Mouse (Mus musculus): ENCODE data around the gene Slc25a11. TPM values are rescaled to one million over a fixed set of nuclear protein-coding genes. Genes with fewer than 3 reads are reported as not detected.

Slc25a11 gene
- polyA plus RNA-seq, 2 experiments: 39.0 to 60.8 TPM

DNA sequence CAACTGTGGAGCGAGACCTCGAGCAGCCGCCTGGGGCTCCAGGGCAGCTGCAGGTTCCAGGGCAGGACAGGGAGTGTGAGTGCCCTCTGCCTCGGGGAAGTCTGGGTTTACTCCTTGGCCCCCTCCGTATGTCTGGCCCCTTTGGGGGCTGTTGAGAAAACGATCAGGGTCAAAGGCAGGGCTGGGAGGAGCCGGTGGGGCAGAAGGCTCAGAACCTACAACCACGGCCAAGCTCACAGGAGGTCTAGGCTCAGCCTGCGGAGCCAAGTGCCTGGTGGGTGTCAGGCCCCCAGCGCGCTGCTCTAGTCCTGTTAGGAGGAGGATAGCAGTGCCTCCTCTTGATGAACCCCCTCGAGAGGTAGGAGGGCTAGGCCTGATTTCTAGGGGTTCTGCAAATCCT, 33.9 kb upstream of the Slc25a11 start:
- no peak overlapping the region for H3K4me3 ChIP-seq (ENCODE audit: insufficient read depth in 1 of 2, low read depth in 2 of 2, low read length in 2 of 2)
- H3K9me3 ChIP-seq (ENCODE audit: control insufficient read depth, low read length): no peaks in the 10 kb centered on the region
- no peak for DNase-seq (ENCODE audit: low read depth in 3 of 3, low spot score in 3 of 3)
- H3K4me1 ChIP-seq (replicated peaks; ENCODE audit: control insufficient read depth in 2 of 2, insufficient read depth in 2 of 2, low read length in 1 of 2): peaks cover 0 to 22% of the 10 kb centered on the region in 2 experiments; a peak in 2 of 4 replicates
- no peaks in the 10 kb centered on the region for H3K27me3 ChIP-seq (ENCODE audit: control insufficient read depth, insufficient read depth, low read length)
- H3K36me3 ChIP-seq (replicated peaks; ENCODE audit: control insufficient read depth, insufficient read depth, low read depth): no peaks in the 10 kb centered on the region; the same call in 1 of the 2 replicates
- TF ChIP-seq EP300 (IDR thresholded peaks at IDR 0.05; ENCODE audit: low read depth) (no peak), CTCF (IDR thresholded peaks at IDR 0.05; ENCODE audit: low read depth) (no peak)
- no peak overlapping the region for H3K27ac ChIP-seq
- no peak for ATAC-seq (ENCODE audit: insufficient read depth)
- H3K9ac ChIP-seq (replicated peaks): no peak overlapping the region
- H3K4me2 ChIP-seq (ENCODE audit: low read depth): no peak overlapping the region
- WGBS (ENCODE audit: insufficient replicate concordance): 79% methylated on average over 12 of the region's 12 CpGs

DNA sequence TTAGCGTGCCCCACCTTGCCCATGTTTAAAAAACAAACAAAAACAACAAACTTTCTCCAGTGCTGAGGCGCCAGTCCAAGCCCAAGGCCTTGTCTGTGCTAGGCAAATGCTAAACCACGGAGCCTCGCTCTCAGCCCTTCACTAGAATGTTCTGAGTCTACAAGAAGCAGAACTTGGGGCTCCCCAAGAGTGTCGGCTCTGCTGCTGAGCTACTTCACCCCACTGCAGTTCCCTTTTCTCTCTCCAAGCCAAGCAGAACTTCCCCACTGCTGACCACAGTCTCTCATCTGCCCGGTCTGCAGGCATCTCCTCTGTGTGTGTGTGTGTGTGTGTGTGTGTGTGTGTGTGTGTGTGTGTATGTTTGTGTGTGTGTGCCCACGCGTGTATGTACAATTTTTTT, 32.6 kb upstream of the Slc25a11 start:
- DNase-seq (ENCODE audit: low read depth in 3 of 3, low spot score in 3 of 3): no peak
- no peaks in the 10 kb centered on the region for H3K9me3 ChIP-seq (ENCODE audit: control insufficient read depth, low read length)
- H3K9ac ChIP-seq (replicated peaks): no peak overlapping the region
- 45% methylated on average over 8 of the region's 8 CpGs for WGBS (ENCODE audit: insufficient replicate concordance)
- H3K4me1 ChIP-seq (replicated peaks; ENCODE audit: control insufficient read depth in 2 of 2, insufficient read depth in 2 of 2, low read length in 1 of 2): peaks cover 0 to 22% of the 10 kb centered on the region in 2 experiments; a peak in 2 of 4 replicates
- no peak for ATAC-seq (ENCODE audit: insufficient read depth)
- TF ChIP-seq EP300 (IDR thresholded peaks at IDR 0.05; ENCODE audit: low read depth) (no peak), CTCF (IDR thresholded peaks at IDR 0.05; ENCODE audit: low read depth) (no peak)
- H3K36me3 ChIP-seq (replicated peaks; ENCODE audit: control insufficient read depth, insufficient read depth, low read depth): no peaks in the 10 kb centered on the region; the same call in 1 of the 2 replicates
- no peak overlapping the region for H3K27ac ChIP-seq
- H3K27me3 ChIP-seq (ENCODE audit: control insufficient read depth, insufficient read depth, low read length): no peaks in the 10 kb centered on the region
- no peak overlapping the region for H3K4me3 ChIP-seq (ENCODE audit: insufficient read depth in 1 of 2, low read depth in 2 of 2, low read length in 2 of 2)
- no peak overlapping the region for H3K4me2 ChIP-seq (ENCODE audit: low read depth)

DNA sequence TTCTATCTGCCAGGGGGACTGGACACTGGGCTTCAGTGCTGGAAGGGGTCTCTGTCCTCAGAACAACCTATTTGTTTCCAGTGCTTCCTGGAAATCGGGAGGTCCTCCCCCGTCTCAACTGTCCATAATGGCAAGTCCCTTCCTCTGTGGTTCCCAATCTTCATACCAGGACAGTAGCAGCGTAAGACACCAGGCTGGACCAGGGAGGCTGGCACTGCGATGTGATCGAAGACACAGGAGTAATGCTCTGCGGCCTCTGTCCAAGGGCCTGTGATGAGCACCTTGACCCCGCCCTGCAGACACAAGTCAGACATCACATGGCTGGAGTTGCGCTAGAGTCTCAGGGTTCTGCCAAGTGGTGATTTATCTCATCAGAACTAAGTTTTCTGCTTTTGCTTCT, 32.1 kb upstream of the Slc25a11 start:
- Histone ChIP-seq H3K4me3 (ENCODE audit: insufficient read depth in 1 of 2, low read depth in 2 of 2, low read length in 2 of 2) (no peak overlapping the region), H3K36me3 (replicated peaks; ENCODE audit: control insufficient read depth, insufficient read depth, low read depth) (no peaks in the 10 kb centered on the region; the same call in 1 of the 2 replicates), H3K9ac (replicated peaks) (no peak overlapping the region), H3K4me2 (ENCODE audit: low read depth) (no peak overlapping the region), H3K27ac (no peak overlapping the region), H3K9me3 (ENCODE audit: control insufficient read depth, low read length) (no peaks in the 10 kb centered on the region), H3K27me3 (ENCODE audit: control insufficient read depth, insufficient read depth, low read length) (no peaks in the 10 kb centered on the region), H3K4me1 (replicated peaks; ENCODE audit: control insufficient read depth in 2 of 2, insufficient read depth in 2 of 2, low read length in 1 of 2) (peaks cover 0 to 22% of the 10 kb centered on the region in 2 experiments; a peak in 2 of 4 replicates)
- WGBS (ENCODE audit: insufficient replicate concordance): 78% methylated on average over 8 of the region's 8 CpGs
- TF ChIP-seq CTCF (IDR thresholded peaks at IDR 0.05; ENCODE audit: low read depth) (no peak), EP300 (IDR thresholded peaks at IDR 0.05; ENCODE audit: low read depth) (no peak)
- ATAC-seq (ENCODE audit: insufficient read depth) (no peak), DNase-seq (ENCODE audit: low read depth in 3 of 3, low spot score in 3 of 3) (no peak)

DNA sequence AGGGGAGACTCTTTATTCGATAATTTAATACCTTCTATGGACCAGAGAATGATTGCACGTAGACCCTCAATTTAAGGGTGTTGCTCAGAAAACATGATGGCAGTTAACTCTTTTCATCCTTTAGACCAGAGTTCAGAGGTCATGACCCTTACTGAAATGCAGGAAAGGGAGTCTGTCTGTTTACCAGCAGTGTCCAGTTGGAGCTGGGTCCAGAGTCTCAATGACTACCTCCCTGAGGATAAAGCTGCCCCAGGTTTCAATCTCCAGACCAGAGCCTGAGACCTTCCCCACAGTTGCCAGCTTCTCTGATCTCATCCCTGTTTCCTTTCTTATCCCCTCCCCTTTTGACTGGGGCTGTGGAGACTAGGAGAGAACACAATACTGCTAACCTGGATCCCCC, 31.3 kb upstream of the Slc25a11 start:
- DNase-seq (ENCODE audit: low read depth in 3 of 3, low spot score in 3 of 3) (no peak), ATAC-seq (ENCODE audit: insufficient read depth) (peak; percentile 33; the same call in 1 of the 2 replicates)
- Histone ChIP-seq H3K4me2 (ENCODE audit: low read depth) (no peak overlapping the region), H3K4me1 (replicated peaks; ENCODE audit: control insufficient read depth in 2 of 2, insufficient read depth in 2 of 2, low read length in 1 of 2) (peaks cover 0 to 22% of the 10 kb centered on the region in 2 experiments; a peak in 2 of 4 replicates), H3K27ac (0 out of 2 replicates have a peak overlapping the region, but pooled peaks have one; percentile 39), H3K4me3 (ENCODE audit: insufficient read depth in 1 of 2, low read depth in 2 of 2, low read length in 2 of 2) (no peak overlapping the region), H3K36me3 (replicated peaks; ENCODE audit: control insufficient read depth, insufficient read depth, low read depth) (no peaks in the 10 kb centered on the region; the same call in 1 of the 2 replicates), H3K9me3 (ENCODE audit: control insufficient read depth, low read length) (no peaks in the 10 kb centered on the region), H3K27me3 (ENCODE audit: control insufficient read depth, insufficient read depth, low read length) (no peaks in the 10 kb centered on the region), H3K9ac (replicated peaks) (no peak overlapping the region)
- TF ChIP-seq EP300 (IDR thresholded peaks at IDR 0.05; ENCODE audit: low read depth) (no peak), CTCF (IDR thresholded peaks at IDR 0.05; ENCODE audit: low read depth) (no peak)
- WGBS (ENCODE audit: insufficient replicate concordance): 63% methylated on average over 2 of the region's 2 CpGs

DNA sequence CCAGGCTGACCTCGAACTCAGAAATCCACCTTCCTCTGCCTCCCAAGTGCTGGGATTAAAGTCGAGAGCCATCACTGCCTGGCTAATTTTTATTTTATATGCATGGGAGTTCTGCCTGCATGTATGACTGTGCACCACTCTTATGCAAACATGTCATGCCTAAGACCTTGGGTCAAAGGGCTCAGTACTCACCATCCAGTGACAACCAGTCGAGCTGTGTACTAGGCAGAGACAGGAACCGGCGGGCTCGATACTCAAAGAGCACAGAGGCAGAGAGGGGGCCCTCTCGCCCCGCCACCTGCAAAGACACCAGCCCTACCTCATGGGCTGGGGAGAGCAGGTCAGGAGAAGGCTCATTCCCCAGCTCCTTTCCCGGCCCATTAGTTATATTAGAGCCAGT, 30.8 kb upstream of the Slc25a11 start:
- no peak for DNase-seq (ENCODE audit: low read depth in 3 of 3, low spot score in 3 of 3)
- Histone ChIP-seq H3K27ac (no peak overlapping the region), H3K36me3 (replicated peaks; ENCODE audit: control insufficient read depth, insufficient read depth, low read depth) (no peaks in the 10 kb centered on the region; the same call in 1 of the 2 replicates), H3K4me1 (replicated peaks; ENCODE audit: control insufficient read depth in 2 of 2, insufficient read depth in 2 of 2, low read length in 1 of 2) (peaks cover 0 to 22% of the 10 kb centered on the region in 2 experiments; a peak in 2 of 4 replicates), H3K4me2 (ENCODE audit: low read depth) (no peak overlapping the region), H3K4me3 (ENCODE audit: insufficient read depth in 1 of 2, low read depth in 2 of 2, low read length in 2 of 2) (no peak overlapping the region), H3K27me3 (ENCODE audit: control insufficient read depth, insufficient read depth, low read length) (no peaks in the 10 kb centered on the region), H3K9ac (replicated peaks) (no peak overlapping the region), H3K9me3 (ENCODE audit: control insufficient read depth, low read length) (no peaks in the 10 kb centered on the region)
- peak; percentile 43; the same call in 1 of the 2 replicates for ATAC-seq (ENCODE audit: insufficient read depth)
- WGBS (ENCODE audit: insufficient replicate concordance): 79% methylated on average over 9 of the region's 9 CpGs
- TF ChIP-seq EP300 (IDR thresholded peaks at IDR 0.05; ENCODE audit: low read depth) (no peak), CTCF (IDR thresholded peaks at IDR 0.05; ENCODE audit: low read depth) (no peak)

Measured in liver, embryonic 14.5 days (tissue).